Mouse (Mus musculus): Measurements from ENCODE around the gene Gm20708. TPM values are rescaled to one million over a fixed set of nuclear protein-coding genes. Genes with fewer than 3 reads are reported as not detected.
A peak's percentile ranks its signal among the peaks of the same experiment; 100 is the strongest.

The Gm20708 gene
- total RNA-seq, 2 experiments from 2014 or later = 2.7 to 3.5 TPM

DNA sequence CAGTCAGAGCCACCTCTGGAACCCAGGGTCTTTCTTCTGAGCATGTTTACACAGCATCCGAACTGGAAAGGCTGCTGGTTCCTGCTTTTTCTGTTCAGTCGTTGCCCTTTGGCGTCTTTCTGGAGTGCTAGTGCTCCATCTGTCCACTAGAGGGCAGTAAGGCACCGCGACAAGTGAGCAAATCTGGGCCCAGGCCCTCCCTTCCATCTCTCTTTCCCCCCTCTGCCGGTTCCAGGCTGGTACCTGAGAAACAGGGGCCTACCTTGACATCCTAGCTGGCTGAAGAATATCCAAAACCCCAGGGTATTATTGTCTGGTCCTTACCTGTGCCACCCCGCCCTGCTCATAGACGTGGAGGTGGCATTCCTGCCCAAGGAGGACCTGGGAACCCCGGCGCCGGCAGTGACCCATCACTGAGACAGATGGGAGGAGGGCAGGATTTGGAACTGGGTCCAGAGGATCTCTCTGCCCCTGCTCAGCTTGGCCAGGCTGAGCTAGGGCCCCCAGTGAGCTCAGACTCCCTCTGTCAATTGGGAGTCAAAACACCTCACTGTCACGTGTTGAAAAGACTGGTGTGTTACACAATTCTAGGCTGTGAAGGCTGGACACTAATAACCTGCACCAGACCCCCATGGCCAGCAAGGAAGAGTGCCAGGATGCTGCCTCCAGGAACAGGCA, 61.4 kb downstream of the Gm20708 start:
- DNase-seq = peak; percentile 82

DNA sequence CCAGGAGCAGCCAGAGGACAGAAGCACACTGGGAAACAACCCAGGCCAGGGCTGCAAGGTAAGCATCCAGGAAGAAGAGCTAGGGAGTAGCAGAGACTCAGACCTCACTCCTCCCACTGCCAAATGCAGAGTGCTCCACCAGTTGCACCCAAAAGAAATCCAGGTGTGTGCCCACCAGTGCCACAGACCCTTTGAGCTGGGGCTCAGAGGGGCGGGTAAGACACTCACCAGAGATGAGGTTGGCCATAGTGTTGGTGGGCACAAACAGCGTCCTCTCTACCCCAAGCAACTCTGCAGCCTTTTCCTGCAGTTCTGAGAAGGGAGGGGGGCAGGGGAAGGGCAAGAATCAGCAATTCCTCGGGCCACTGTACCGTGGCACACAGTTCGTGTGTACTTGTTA, 61.9 kb downstream of the Gm20708 start:
- no peak for DNase-seq

- no peak for DNase-seq
These were observed 62.6 kb downstream of the Gm20708 start for GRCm38 (mm10) chr11:117871911-117872584.

- DNase-seq = peak; percentile 85
These were observed 63.6 kb downstream of the Gm20708 start, which contains the start of gene Tha1 for GRCm38 (mm10) chr11:117872861-117873608. Gene Tha1 (minus strand): TSS chr11:117873481.

- peak; percentile 48 for DNase-seq
These were observed 65.0 kb downstream of the Gm20708 start for GRCm38 (mm10) chr11:117874419-117874818.

- no peak for DNase-seq
These were observed 66.2 kb downstream of the Gm20708 start for GRCm38 (mm10) chr11:117875681-117876080.

- peak; percentile 71 for DNase-seq
These were observed 68.7 kb downstream of the Gm20708 start for GRCm38 (mm10) chr11:117877917-117878745.

DNA sequence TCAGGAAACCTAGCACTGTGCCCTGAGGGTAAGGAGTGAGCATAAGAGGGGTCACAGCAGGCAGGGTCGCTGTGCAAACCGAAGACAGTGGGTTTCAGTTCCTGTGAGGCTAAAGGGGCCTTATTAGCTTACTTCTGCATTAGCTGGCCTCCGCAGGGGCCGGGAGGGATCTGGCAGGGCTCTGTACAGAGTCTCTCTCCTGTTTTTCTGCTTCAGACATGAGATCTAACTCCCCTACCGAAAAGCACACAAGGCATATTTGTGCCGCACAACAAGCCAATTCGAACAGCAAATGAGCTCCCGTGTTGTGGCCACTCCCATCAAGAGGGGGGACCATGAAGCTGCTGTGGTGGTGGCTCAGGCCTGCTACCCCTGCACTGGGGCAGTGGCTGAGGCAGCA, 69.4 kb downstream of the Gm20708 start:
- DNase-seq = no peak

GRCm38 (mm10) chr11:117879676-117880075, 70.2 kb downstream of the Gm20708 start:
- DNase-seq = no peak

DNA sequence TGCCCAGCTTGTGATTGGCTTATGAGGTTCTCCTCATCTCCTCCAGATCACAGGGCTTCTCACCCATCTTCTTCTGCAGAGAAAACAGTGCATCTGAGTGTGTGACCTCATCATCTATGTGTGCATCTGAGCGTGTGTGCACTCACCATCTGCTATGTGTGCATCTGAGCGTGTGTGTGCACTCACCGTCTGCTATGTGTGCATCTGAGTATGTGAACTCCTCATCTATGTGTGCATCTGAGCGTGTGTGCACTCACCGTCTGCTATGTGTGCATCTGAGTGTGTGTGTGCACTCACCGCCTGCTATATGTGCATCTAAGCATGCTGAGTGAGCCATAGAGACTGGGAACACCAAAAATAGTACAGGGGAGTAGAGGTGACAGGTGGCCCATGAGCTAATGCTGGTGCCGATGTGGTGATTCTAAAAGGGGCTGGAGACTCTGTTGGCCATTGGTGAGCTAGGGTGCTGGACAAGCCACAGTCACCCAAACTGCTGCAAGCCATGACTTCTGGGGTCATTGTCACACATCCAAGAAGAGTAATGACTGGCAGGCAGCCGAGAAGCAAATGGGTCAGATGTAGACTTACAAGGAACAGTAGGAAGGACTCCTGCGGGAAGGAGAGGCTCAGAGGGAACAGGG, 71.0 kb downstream of the Gm20708 start:
- DNase-seq = no peak

DNA sequence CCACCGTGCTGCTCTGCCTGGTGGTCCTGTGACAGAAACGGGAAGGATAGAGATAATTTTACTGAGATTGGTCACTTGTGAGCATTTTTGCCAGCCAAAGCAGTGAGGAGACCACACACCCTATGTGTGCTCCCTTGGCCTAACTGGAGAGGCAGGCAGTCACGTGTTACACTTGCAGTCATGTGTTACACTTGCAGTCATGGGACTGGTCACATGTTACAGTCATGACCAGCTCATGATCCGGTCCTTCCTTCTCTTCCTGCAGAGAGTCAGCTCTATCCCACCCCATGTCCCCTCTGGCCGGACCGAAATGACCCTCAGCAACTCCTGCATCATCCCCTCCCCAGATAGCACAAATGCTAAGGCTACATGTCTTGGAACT, 71.5 kb downstream of the Gm20708 start:
- no peak for DNase-seq

GRCm38 (mm10) chr11:117881787-117882186, 72.3 kb downstream of the Gm20708 start:
- no peak for DNase-seq

GRCm38 (mm10) chr11:117882208-117882607, 72.7 kb downstream of the Gm20708 start:
- DNase-seq = no peak

- no peak for DNase-seq
These were observed 76.5 kb downstream of the Gm20708 start for GRCm38 (mm10) chr11:117886000-117886399.

- no peak for DNase-seq
These were observed 78.8 kb downstream of the Gm20708 start for GRCm38 (mm10) chr11:117888168-117888852.

GRCm38 (mm10) chr11:117888853-117889822, 79.7 kb downstream of the Gm20708 start:
- peak; percentile 62 for DNase-seq
